Mouse (Mus musculus) hindbrain, postnatal 0 days (tissue): ENCODE results near the gene Gm10643. TPM values are rescaled to one million over a fixed set of nuclear protein-coding genes. Genes with fewer than 3 reads are reported as not detected.

ENCODE experiments used
- ATAC-seq: fragments of 200-750 bp; cut with Nextera tagmentation; 2 replicates; pipeline ENCODE4 v1.8.0; 2017; ENCODE audit warnings: mild to moderate bottlenecking, moderate TSS enrichment, moderate library complexity
- DNase-seq: peaks from one replicate; pipeline ENCODE4 v3.0.0-alpha.2; 2015; ENCODE audit warnings: low spot score
- H3K27ac ChIP-seq: fragments of 300-500 bp; sonication (generic); 2 replicates; pipeline ENCODE4 v1.5.1; 2014; ENCODE audit warnings: mild to moderate bottlenecking
- H3K27me3 ChIP-seq: fragments of 300-500 bp; sonication (generic); 2 replicates; pipeline ENCODE4 v1.6.1; 2014; ENCODE audit warnings: low read length, mixed read lengths; ENCODE audit not compliant: insufficient read depth
- H3K36me3 ChIP-seq: fragments of 300-500 bp; sonication (generic); 2 replicates; pipeline ENCODE4 v1.6.1; 2014; ENCODE audit warnings: low read length, mixed read lengths; ENCODE audit not compliant: insufficient read depth
- H3K4me1 ChIP-seq: fragments of 300-500 bp; sonication (generic); 2 replicates; pipeline ENCODE4 v1.6.1; 2014; ENCODE audit warnings: antibody characterized with exemption, low read length, mixed read lengths; ENCODE audit not compliant: insufficient read depth
- H3K4me2 ChIP-seq: fragments of 300-500 bp; sonication (generic); 2 replicates; pipeline ENCODE4 v1.6.1; 2014; ENCODE audit warnings: low read depth, mild to moderate bottlenecking, low read length, moderate library complexity, mixed read lengths
- H3K4me3 ChIP-seq: fragments of 300-500 bp; sonication (generic); 2 replicates; pipeline ENCODE4 v1.5.1; 2014; ENCODE audit warnings: low read length
- H3K9ac ChIP-seq: fragments of 300-500 bp; sonication (generic); replicated peaks from 2 replicates; pipeline ENCODE4 v1.6.1; 2014; ENCODE audit warnings: mild to moderate bottlenecking, low read length, moderate library complexity, mixed read lengths
- H3K9me3 ChIP-seq: fragments of 300-500 bp; sonication (generic); 2 replicates; pipeline ENCODE4 v1.6.1; 2016; ENCODE audit warnings: low read length, mixed read lengths
- CTCF ChIP-seq: IDR thresholded peaks from 2 replicates; pipeline ENCODE4 v1.5.1; 2016; ENCODE audit warnings: antibody characterized with exemption, control low read depth, low read depth
- WGBS: fragments of 180-500 bp; shearing (Covaris S2); extraction: QIAGEN DNeasy Blood & Tissue Kit; methylation state at CpG from one replicate; pipeline ENCODE4 v1.1.7; 2014; 5-methylcytosine and 5-hydroxymethylcytosine counted together
- polyA plus RNA-seq: library from polyadenylated mRNA; unstranded; fragments of >200 nt; fragmentation: Nextera tagmentation; extraction: Ambion mirVana; gene quantifications from 2 replicates; pipeline ENCODE4 v1.2.1, GENCODE M21; 2015
- total RNA-seq: library from RNA; depleted of rRNA; stranded (reverse); fragments of >200 nt; gene quantifications from 2 replicates; pipeline ENCODE4 v1.2.3, GENCODE M21; 2014

Gm10643 gene
- total and polyA plus RNA-seq, 2 experiments from 2014 or later: 1.6 to 3.0 TPM

- no peak overlapping the region for H3K9ac ChIP-seq
- no peak overlapping the region for H3K4me3 ChIP-seq
- DNase-seq: no peak
- no peaks in the 10 kb centered on the region for H3K9me3 ChIP-seq
- no peaks in the 10 kb centered on the region for H3K27me3 ChIP-seq
- no peaks in the 10 kb centered on the region for H3K4me1 ChIP-seq
- H3K4me2 ChIP-seq: no peak overlapping the region
- 92% methylated on average over 2 of the region's 2 CpGs for WGBS
- TF ChIP-seq CTCF: no peak
- ATAC-seq: no peak
- H3K27ac ChIP-seq: no peak overlapping the region
- H3K36me3 ChIP-seq: no peaks in the 10 kb centered on the region
Measured at GRCm38 (mm10) chr8:84059226-84059625, 5.7 kb downstream of the Gm10643 start.

GRCm38 (mm10) chr8:84057827-84058226, 7.1 kb downstream of the Gm10643 start:
- TF ChIP-seq CTCF: no peak
- WGBS: 90% methylated on average over 1 of the region's 1 CpGs

GRCm38 (mm10) chr8:84053229-84053628, 11.7 kb downstream of the Gm10643 start:
- Histone ChIP-seq H3K4me3 (no peak overlapping the region), H3K27me3 (no peaks in the 10 kb centered on the region), H3K4me2 (no peak overlapping the region), H3K9ac (no peak overlapping the region), H3K4me1 (no peaks in the 10 kb centered on the region), H3K27ac (no peak overlapping the region), H3K36me3 (no peaks in the 10 kb centered on the region), H3K9me3 (no peaks in the 10 kb centered on the region)
- ATAC-seq (no peak), DNase-seq (no peak)
- TF ChIP-seq CTCF: no peak
- WGBS: 95% methylated on average over 5 of the region's 5 CpGs

More at GRCm38 (mm10) chr8:84057827-84058226, 7.1 kb downstream of the Gm10643 start:
- H3K27me3 ChIP-seq: no peaks in the 10 kb centered on the region
- no peak overlapping the region for H3K4me3 ChIP-seq
- no peak overlapping the region for H3K4me2 ChIP-seq
- H3K9me3 ChIP-seq: no peaks in the 10 kb centered on the region
- no peaks in the 10 kb centered on the region for H3K36me3 ChIP-seq
- ATAC-seq (no peak), DNase-seq (no peak)
- H3K9ac ChIP-seq: no peak overlapping the region
- no peaks in the 10 kb centered on the region for H3K4me1 ChIP-seq
- H3K27ac ChIP-seq: no peak overlapping the region

GRCm38 (mm10) chr8:84052746-84053145, 12.2 kb downstream of the Gm10643 start:
- no peak overlapping the region for H3K4me2 ChIP-seq
- H3K36me3 ChIP-seq: no peaks in the 10 kb centered on the region
- H3K9me3 ChIP-seq: no peaks in the 10 kb centered on the region
- H3K27me3 ChIP-seq: no peaks in the 10 kb centered on the region
- H3K27ac ChIP-seq: no peak overlapping the region
- DNase-seq (no peak), ATAC-seq (no peak)
- H3K4me1 ChIP-seq: no peaks in the 10 kb centered on the region
- no peak overlapping the region for H3K4me3 ChIP-seq
- no peak overlapping the region for H3K9ac ChIP-seq
- TF ChIP-seq CTCF: no peak
- 65% methylated on average over 3 of the region's 3 CpGs for WGBS

GRCm38 (mm10) chr8:84048171-84048570, 16.8 kb downstream of the Gm10643 start:
- no peak for TF ChIP-seq CTCF
- ATAC-seq: no peak
- no peak overlapping the region for H3K4me2 ChIP-seq
- H3K4me1 ChIP-seq: no peaks in the 10 kb centered on the region
- H3K9me3 ChIP-seq: no peaks in the 10 kb centered on the region
- H3K9ac ChIP-seq: no peak overlapping the region
- H3K27ac ChIP-seq: no peak overlapping the region
- H3K4me3 ChIP-seq: no peak overlapping the region
- peaks cover 22% of the 10 kb centered on the region for H3K27me3 ChIP-seq
- 75% methylated on average over 5 of the region's 5 CpGs for WGBS
- H3K36me3 ChIP-seq: no peaks in the 10 kb centered on the region
- DNase-seq: no peak

- no peak for TF ChIP-seq CTCF
- Histone ChIP-seq H3K27ac (no peak overlapping the region), H3K27me3 (peaks cover 30% of the 10 kb centered on the region), H3K4me3 (no peak overlapping the region), H3K4me2 (no peak overlapping the region), H3K9me3 (no peaks in the 10 kb centered on the region), H3K9ac (no peak overlapping the region), H3K36me3 (no peaks in the 10 kb centered on the region), H3K4me1 (peaks cover 7% of the 10 kb centered on the region; the same call in 1 of the 2 replicates)
- WGBS: 84% methylated on average over 3 of the region's 3 CpGs
- no peak for ATAC-seq
- no peak for DNase-seq
Measured at GRCm38 (mm10) chr8:84046505-84046904, 18.4 kb downstream of the Gm10643 start.

GRCm38 (mm10) chr8:84044900-84045299, 20.0 kb downstream of the Gm10643 start, which contains the start of gene Rln3:
TSS of gene Rln3 (minus strand) at chr8:84045000.
- DNase-seq: no peak
- TF ChIP-seq CTCF: no peak
- WGBS: 18% methylated on average over 9 of the region's 9 CpGs
- Histone ChIP-seq H3K27ac (no peak within 1 kb of the TSS), H3K9ac (no peak within 1 kb of the TSS), H3K27me3 (peaks cover 30% of the 10 kb centered on the region), H3K4me1 (peaks cover 7% of the 10 kb centered on the region; the same call in 1 of the 2 replicates), H3K4me3 (no peak within 1 kb of the TSS), H3K4me2 (no peak within 1 kb of the TSS), H3K36me3 (no peaks in the 10 kb centered on the region), H3K9me3 (no peaks in the 10 kb centered on the region)
- ATAC-seq: no peak
